ENCODE assay signal across 15 mouse cellular contexts in the genomic region with DNA sequence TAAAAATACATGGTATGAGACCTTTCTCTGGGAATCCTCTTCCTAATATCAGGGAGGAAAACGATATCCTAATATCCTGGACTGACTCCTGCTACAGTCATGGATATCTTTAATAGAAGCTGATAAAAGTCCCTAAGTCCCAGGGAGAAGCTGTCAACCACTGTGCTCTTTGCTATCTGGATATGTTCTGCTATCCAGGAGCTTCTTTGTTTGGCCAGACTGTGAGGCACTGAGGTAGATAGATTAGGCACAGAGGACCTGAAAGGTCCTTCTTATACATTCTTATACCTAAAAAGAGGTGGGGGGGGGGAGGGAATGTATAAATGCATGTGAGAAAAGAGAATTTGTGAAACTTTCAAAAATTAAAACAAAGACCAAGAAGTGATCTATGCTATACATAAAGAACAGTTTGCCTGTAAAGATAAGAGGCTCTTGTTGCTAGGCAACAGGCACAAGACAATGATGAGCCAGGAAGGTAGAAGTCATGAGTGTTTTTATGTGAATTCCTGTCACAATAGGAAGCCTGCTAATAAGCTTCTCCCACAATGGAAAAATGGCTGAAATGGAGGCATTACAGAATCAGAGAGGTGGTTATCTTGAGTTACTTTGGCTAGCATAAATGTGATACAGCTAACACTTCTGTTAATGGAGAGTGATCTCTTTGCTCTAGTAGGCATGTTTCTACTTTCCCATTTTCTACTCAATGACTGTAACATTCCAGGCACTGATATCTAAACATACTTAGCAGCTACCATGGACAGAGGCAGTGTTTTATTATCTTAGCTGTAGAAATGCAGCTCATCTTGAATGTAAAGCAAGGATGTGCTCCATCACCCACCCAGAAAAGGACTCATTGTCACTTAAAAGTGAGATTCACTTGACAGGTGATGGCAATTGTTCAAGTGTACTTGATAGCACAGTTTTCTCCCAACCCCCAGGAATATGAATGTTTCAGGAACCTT.
DNase-seq lines count a peak whose midpoint lies in the region; ATAC-seq and TF ChIP-seq lines count a peak whose summit lies in the region.
"Had no signal": no experiment of that assay in that cellular context is flagged by ENCODE, and none has a peak within 500 bp of the region (broad histone marks: within the 10 kb centered on the region; RNA-seq: fewer than 3 reads in every experiment).

No protein-coding gene starts in this region.

- no peaks in the 10 kb centered on the region for H3K27me3 ChIP-seq in lung, embryonic 14.5 days (ENCODE audit: insufficient read depth, low read length)
- H3K27me3 ChIP-seq in hindbrain, embryonic 14.5 days (ENCODE audit: control insufficient read depth, insufficient read depth, low read length): no peaks in the 10 kb centered on the region
- H3K27me3 ChIP-seq in neural tube, embryonic 15.5 days (replicated peaks): no peaks in the 10 kb centered on the region
- H3K27me3 ChIP-seq in stomach, postnatal 0 days (ENCODE audit: control insufficient read depth, insufficient read depth, low read length): no peaks in the 10 kb centered on the region
- H3K27me3 ChIP-seq: limb, embryonic 15.5 days; Patski had no signal

- WGBS in lung, embryonic 14.5 days: 79% methylated on average over 1 of the region's 1 CpGs
- 64% methylated on average over 1 of the region's 1 CpGs for WGBS in hindbrain, embryonic 14.5 days
- 74% methylated on average over 1 of the region's 1 CpGs for WGBS in neural tube, embryonic 15.5 days
- 77% methylated on average over 1 of the region's 1 CpGs for WGBS in stomach, postnatal 0 days

- no peaks in the 10 kb centered on the region for H3K36me3 ChIP-seq in lung, embryonic 14.5 days (ENCODE audit: insufficient read depth)
- no peaks in the 10 kb centered on the region for H3K36me3 ChIP-seq in hindbrain, embryonic 14.5 days (replicated peaks; ENCODE audit: control insufficient read depth, insufficient read depth)
- H3K36me3 ChIP-seq in neural tube, embryonic 15.5 days: no peaks in the 10 kb centered on the region
- no peaks in the 10 kb centered on the region for H3K36me3 ChIP-seq in stomach, postnatal 0 days (ENCODE audit: control insufficient read depth, insufficient read depth, low read length)
- H3K36me3 ChIP-seq: limb, embryonic 15.5 days had no signal

- no peak overlapping the region for H3K9ac ChIP-seq in lung, embryonic 14.5 days
- no peak overlapping the region for H3K9ac ChIP-seq in hindbrain, embryonic 14.5 days
- H3K9ac ChIP-seq in neural tube, embryonic 15.5 days (replicated peaks): no peak overlapping the region
- no peak overlapping the region for H3K9ac ChIP-seq in stomach, postnatal 0 days (ENCODE audit: low read length)
- H3K9ac ChIP-seq: limb, embryonic 15.5 days had no signal

- TF ChIP-seq EP300 in stomach, postnatal 0 days (optimal IDR thresholded peaks at IDR 0.05): no peak

- TF ChIP-seq CTCF in lung, embryonic 14.5 days (IDR thresholded peaks at IDR 0.05; ENCODE audit: low read depth): no peak
- TF ChIP-seq CTCF in stomach, postnatal 0 days (IDR thresholded peaks at IDR 0.05; ENCODE audit: low read depth): no peak

- no peak for ATAC-seq in lung, embryonic 14.5 days (ENCODE audit: insufficient read depth)
- ATAC-seq in hindbrain, embryonic 14.5 days (ENCODE audit: low FRiP score): peak; percentile 84
- peak; percentile 81 for ATAC-seq in neural tube, embryonic 15.5 days (ENCODE audit: low FRiP score)
- no peak for ATAC-seq in stomach, postnatal 0 days (ENCODE audit: low FRiP score, low TSS enrichment)
- ATAC-seq: Patski had no signal

- no peak overlapping the region for H3K4me2 ChIP-seq in lung, embryonic 14.5 days
- no peak overlapping the region for H3K4me2 ChIP-seq in hindbrain, embryonic 14.5 days (replicated peaks)
- no peak overlapping the region for H3K4me2 ChIP-seq in neural tube, embryonic 15.5 days
- no peak overlapping the region for H3K4me2 ChIP-seq in stomach, postnatal 0 days (replicated peaks; ENCODE audit: low read depth)
- H3K4me2 ChIP-seq: limb, embryonic 15.5 days had no signal

- H3K4me1 ChIP-seq in lung, embryonic 14.5 days (ENCODE audit: insufficient read depth): no peaks in the 10 kb centered on the region
- peaks cover 15% of the 10 kb centered on the region for H3K4me1 ChIP-seq in hindbrain, embryonic 14.5 days (replicated peaks; ENCODE audit: control insufficient read depth, insufficient read depth, low read length)
- 0 out of 2 replicates have a peak, but pooled peaks cover 6% of the 10 kb centered on the region for H3K4me1 ChIP-seq in neural tube, embryonic 15.5 days
- H3K4me1 ChIP-seq in stomach, postnatal 0 days (replicated peaks; ENCODE audit: control insufficient read depth, insufficient read depth): no peaks in the 10 kb centered on the region
- H3K4me1 ChIP-seq: limb, embryonic 15.5 days had no signal

- H3K4me3 ChIP-seq in lung, embryonic 14.5 days (ENCODE audit: low read depth, low read length): no peak overlapping the region
- H3K4me3 ChIP-seq in hindbrain, embryonic 14.5 days (replicated peaks; ENCODE audit: low read length): no peak overlapping the region
- no peak overlapping the region for H3K4me3 ChIP-seq in neural tube, embryonic 15.5 days (replicated peaks)
- no peak overlapping the region for H3K4me3 ChIP-seq in stomach, postnatal 0 days (ENCODE audit: low read depth, low read length)
- H3K4me3 ChIP-seq: limb, embryonic 15.5 days had no signal

- H3K27ac ChIP-seq in lung, embryonic 14.5 days (ENCODE audit: low read depth): no peak overlapping the region
- H3K27ac ChIP-seq in hindbrain, embryonic 14.5 days: peak overlapping the region; percentile 84
- H3K27ac ChIP-seq in neural tube, embryonic 15.5 days (replicated peaks): peak overlapping the region; percentile 42; the same call in 1 of the 2 replicates
- H3K27ac ChIP-seq in stomach, postnatal 0 days (replicated peaks): no peak overlapping the region
- H3K27ac ChIP-seq: limb, embryonic 15.5 days had no signal

- no peaks in the 10 kb centered on the region for H3K9me3 ChIP-seq in lung, embryonic 14.5 days (ENCODE audit: low read depth, low read length)
- H3K9me3 ChIP-seq in hindbrain, embryonic 14.5 days (ENCODE audit: control insufficient read depth, low read length): no peaks in the 10 kb centered on the region
- H3K9me3 ChIP-seq in neural tube, embryonic 15.5 days (replicated peaks): no peaks in the 10 kb centered on the region
- no peaks in the 10 kb centered on the region for H3K9me3 ChIP-seq in stomach, postnatal 0 days (ENCODE audit: control insufficient read depth, low read length)
- H3K9me3 ChIP-seq: limb, embryonic 15.5 days had no signal

- peak; percentile 64 for DNase-seq in lung, embryonic 14.5 days
- DNase-seq in lung, postnatal 25 days (ENCODE audit: low spot score): no peak
- DNase-seq in embryo, embryonic 11 days: peak; percentile 34
- peak; percentile 46 for DNase-seq in hindbrain, embryonic 14.5 days (ENCODE audit: low spot score)
- DNase-seq in stomach, postnatal 0 days (ENCODE audit: low spot score): no peak
- no peak for DNase-seq in right cerebral cortex, postnatal 10 days (ENCODE audit: low spot score in 2 of 2)
- DNase-seq: adrenal gland, adult 2 months; cerebellum, postnatal 36 days; gastrocnemius, postnatal 10 days; kidney, adult 18-20 months; lung, adult 2 months; thymus, postnatal 36 days had no signal

Comparison
In these comparisons a context has a peak if more than half of its experiments do, and no peak if none do; other contexts are left out.
1. DNase-seq: peak in lung, embryonic 14.5 days (single experiment), embryo, embryonic 11 days (single experiment) and hindbrain, embryonic 14.5 days (single experiment); none in lung, postnatal 25 days (single experiment), stomach, postnatal 0 days (single experiment) and right cerebral cortex, postnatal 10 days (0 of 2).
2. ATAC-seq: peak in hindbrain, embryonic 14.5 days (single experiment) and neural tube, embryonic 15.5 days (single experiment); none in lung, embryonic 14.5 days (single experiment) and stomach, postnatal 0 days (single experiment).
3. H3K27ac ChIP-seq: peak in hindbrain, embryonic 14.5 days (single experiment) and neural tube, embryonic 15.5 days (single experiment); none in lung, embryonic 14.5 days (single experiment) and stomach, postnatal 0 days (single experiment).